Mouse (Mus musculus) testis, adult 2 months (tissue): ENCODE data around the gene Pcdh9.

Experiments
- CTCF ChIP-seq: fragments of 200-500 bp; IDR thresholded peaks from 2 replicates; pipeline ENCODE4 v1.5.1; 2012; ENCODE audit warnings: low read depth, mild to moderate bottlenecking, inconsistent platforms, low read length, moderate library complexity; ENCODE audit not compliant: control insufficient read depth, insufficient read depth, insufficient replicate concordance
- POLR2A ChIP-seq: fragments of 200-500 bp; IDR thresholded peaks from 2 replicates; pipeline ENCODE4 v1.6.1; 2012; ENCODE audit warnings: low read depth, mild to moderate bottlenecking, inconsistent platforms, low read length, moderate library complexity; ENCODE audit not compliant: control insufficient read depth

- no peak for TF ChIP-seq CTCF
- TF ChIP-seq POLR2A, result no peak
Observed at GRCm38 (mm10) chr14:93708651-93709050, 181.8 kb downstream of the Pcdh9 start.
